Mouse (Mus musculus) stomach, postnatal 0 days (tissue): Measurements from ENCODE around the gene Robo4.
A peak's percentile ranks its signal among the peaks of the same experiment; 100 is the strongest.

Experiments
- CTCF ChIP-seq: IDR thresholded peaks from 2 replicates; pipeline ENCODE4 v1.5.1; 2016; ENCODE audit warnings: antibody characterized with exemption, low read depth, mild to moderate bottlenecking, moderate library complexity
- EP300 ChIP-seq: optimal IDR thresholded peaks from 2 replicates; pipeline ENCODE3; 2016; ENCODE audit warnings: antibody characterized with exemption

GRCm38 (mm10) chr9:37368081-37368830 is 33.4 kb upstream of the Robo4 start:
- TF ChIP-seq CTCF (0 out of 2 replicates have a peak, but pooled peaks have one; percentile 15), EP300 (no peak)
